Mouse (Mus musculus) limb, embryonic 13.5 days (tissue): ENCODE measurements around the gene Adra2c. TPM values are rescaled to one million over a fixed set of nuclear protein-coding genes. Genes with fewer than 3 reads are reported as not detected.
A peak's percentile ranks its signal among the peaks of the same experiment; 100 is the strongest.

Source experiments
- ATAC-seq: fragments of 200-750 bp; cut with Nextera tagmentation; 2 replicates; pipeline ENCODE4 v1.8.0; 2017; ENCODE audit warnings: low read depth, moderate number of reproducible peaks, moderate TSS enrichment; ENCODE audit not compliant: low FRiP score
- H3K27ac ChIP-seq: fragments of 300-500 bp; sonication (generic); 2 replicates; pipeline ENCODE4 v1.5.1; 2015; ENCODE audit warnings: inconsistent platforms, mild to moderate bottlenecking, moderate library complexity
- H3K27me3 ChIP-seq: fragments of 300-500 bp; sonication (generic); 2 replicates; pipeline ENCODE4 v1.6.1; 2015; ENCODE audit warnings: mild to moderate bottlenecking, inconsistent platforms
- H3K36me3 ChIP-seq: fragments of 300-500 bp; sonication (generic); 2 replicates; pipeline ENCODE4 v1.6.1; 2015; ENCODE audit warnings: inconsistent platforms, mild to moderate bottlenecking, moderate library complexity
- H3K4me1 ChIP-seq: fragments of 300-500 bp; sonication (generic); 2 replicates; pipeline ENCODE4 v1.6.1; 2015; ENCODE audit warnings: inconsistent platforms
- H3K4me2 ChIP-seq: fragments of 300-500 bp; sonication (generic); replicated peaks from 2 replicates; pipeline ENCODE4 v1.6.1; 2015; ENCODE audit warnings: inconsistent platforms, mild to moderate bottlenecking, moderate library complexity
- H3K4me3 ChIP-seq: fragments of 300-500 bp; sonication (generic); 2 replicates; pipeline ENCODE4 v1.5.1; 2015; ENCODE audit warnings: moderate library complexity, mild to moderate bottlenecking, inconsistent platforms
- H3K9ac ChIP-seq: fragments of 300-500 bp; sonication (generic); 2 replicates; pipeline ENCODE4 v1.6.1; 2015; ENCODE audit warnings: mild to moderate bottlenecking, inconsistent platforms
- H3K9me3 ChIP-seq: fragments of 300-500 bp; sonication (generic); 2 replicates; pipeline ENCODE4 v1.6.1; 2016; ENCODE audit warnings: inconsistent platforms
- WGBS: fragments of 180-500 bp; shearing (Covaris S2); methylation state at CpG from one replicate; pipeline ENCODE4 v1.1.7; 2015; 5-methylcytosine and 5-hydroxymethylcytosine counted together
- polyA plus RNA-seq: library from polyadenylated mRNA; unstranded; fragments of >200 nt; fragmentation: Nextera tagmentation; extraction: Ambion mirVana; gene quantifications from 2 replicates; pipeline ENCODE4 v1.2.1, GENCODE M21; 2015

The Adra2c gene
- not detected in 2 replicates for polyA plus RNA-seq

GRCm38 (mm10) chr5:35278019-35278418 is at the start of gene Adra2c:
TSS of gene Adra2c (plus strand) at chr5:35278319.
- H3K4me1 ChIP-seq, result peaks cover 15% of the 10 kb centered on the region; the same call in 1 of the 2 replicates
- H3K9ac ChIP-seq, result peak within 1 kb of the TSS; percentile 43; the same call in 1 of the 2 replicates
- 54% methylated on average over 3 of the region's 3 CpGs for WGBS
- no peaks in the 10 kb centered on the region for H3K9me3 ChIP-seq
- no peaks in the 10 kb centered on the region for H3K36me3 ChIP-seq
- H3K4me3 ChIP-seq, result peak within 1 kb of the TSS; percentile 52
- H3K27ac ChIP-seq, result no peak within 1 kb of the TSS
- peak within 1 kb of the TSS; percentile 90 for H3K4me2 ChIP-seq
- H3K27me3 ChIP-seq, result peaks cover 98% of the 10 kb centered on the region
- ATAC-seq, result no peak

- Histone ChIP-seq H3K9ac (no peak overlapping the region), H3K4me2 (no peak overlapping the region), H3K27ac (no peak overlapping the region), H3K4me3 (no peak overlapping the region), H3K27me3 (no peaks in the 10 kb centered on the region), H3K4me1 (no peaks in the 10 kb centered on the region), H3K9me3 (no peaks in the 10 kb centered on the region), H3K36me3 (no peaks in the 10 kb centered on the region)
- ATAC-seq, result no peak
- 63% methylated on average over 4 of the region's 4 CpGs for WGBS
These were observed 45.0 kb upstream of the Adra2c start for GRCm38 (mm10) chr5:35233142-35233541.

GRCm38 (mm10) chr5:35237757-35238156 is 40.4 kb upstream of the Adra2c start:
- H3K4me2 ChIP-seq, result no peak overlapping the region
- no peak overlapping the region for H3K4me3 ChIP-seq
- H3K4me1 ChIP-seq, result no peaks in the 10 kb centered on the region
- ATAC-seq, result no peak
- WGBS, result 76% methylated on average over 4 of the region's 4 CpGs
- no peak overlapping the region for H3K27ac ChIP-seq
- no peaks in the 10 kb centered on the region for H3K36me3 ChIP-seq
- H3K9ac ChIP-seq, result no peak overlapping the region
- H3K9me3 ChIP-seq, result 0 out of 2 replicates have a peak, but pooled peaks cover 5% of the 10 kb centered on the region
- no peaks in the 10 kb centered on the region for H3K27me3 ChIP-seq

- no peak overlapping the region for H3K27ac ChIP-seq
- ATAC-seq, result no peak
- 73% methylated on average over 2 of the region's 2 CpGs for WGBS
These were observed 39.5 kb upstream of the Adra2c start for GRCm38 (mm10) chr5:35238627-35239026.

GRCm38 (mm10) chr5:35241556-35241955 is 36.6 kb upstream of the Adra2c start:
- no peak for ATAC-seq
- Histone ChIP-seq H3K4me1 (peaks cover 2% of the 10 kb centered on the region; the same call in 1 of the 2 replicates), H3K27ac (no peak overlapping the region), H3K36me3 (no peaks in the 10 kb centered on the region), H3K27me3 (peaks cover 3% of the 10 kb centered on the region; the same call in 1 of the 2 replicates), H3K4me2 (no peak overlapping the region), H3K9me3 (0 out of 2 replicates have a peak, but pooled peaks cover 5% of the 10 kb centered on the region), H3K9ac (no peak overlapping the region), H3K4me3 (no peak overlapping the region)
- 53% methylated on average over 3 of the region's 3 CpGs for WGBS

More at GRCm38 (mm10) chr5:35238627-35239026, 39.5 kb upstream of the Adra2c start:
- Histone ChIP-seq H3K4me3 (no peak overlapping the region), H3K9ac (no peak overlapping the region), H3K27me3 (no peaks in the 10 kb centered on the region), H3K4me1 (no peaks in the 10 kb centered on the region), H3K4me2 (no peak overlapping the region), H3K36me3 (no peaks in the 10 kb centered on the region), H3K9me3 (0 out of 2 replicates have a peak, but pooled peaks cover 5% of the 10 kb centered on the region)

GRCm38 (mm10) chr5:35244204-35244603 is 33.9 kb upstream of the Adra2c start:
- Histone ChIP-seq H3K27ac (no peak overlapping the region), H3K36me3 (no peaks in the 10 kb centered on the region), H3K9me3 (0 out of 2 replicates have a peak, but pooled peaks cover 5% of the 10 kb centered on the region), H3K4me3 (no peak overlapping the region), H3K9ac (no peak overlapping the region), H3K4me1 (peaks cover 2% of the 10 kb centered on the region; the same call in 1 of the 2 replicates), H3K27me3 (peaks cover 3% of the 10 kb centered on the region; the same call in 1 of the 2 replicates), H3K4me2 (no peak overlapping the region)
- 3% methylated on average over 1 of the region's 1 CpGs for WGBS
- no peak for ATAC-seq

GRCm38 (mm10) chr5:35245555-35246273 is 32.4 kb upstream of the Adra2c start:
- no peak overlapping the region for H3K4me3 ChIP-seq
- no peak for ATAC-seq

GRCm38 (mm10) chr5:35254964-35255716 is 23.0 kb upstream of the Adra2c start:
- Histone ChIP-seq H3K9me3 (no peaks in the 10 kb centered on the region), H3K36me3 (no peaks in the 10 kb centered on the region), H3K4me1 (no peaks in the 10 kb centered on the region), H3K4me2 (no peak overlapping the region), H3K4me3 (no peak overlapping the region), H3K27me3 (no peaks in the 10 kb centered on the region), H3K9ac (no peak overlapping the region), H3K27ac (no peak overlapping the region)
- 59% methylated on average over 5 of the region's 5 CpGs for WGBS
- ATAC-seq, result no peak

More at GRCm38 (mm10) chr5:35245555-35246273, 32.4 kb upstream of the Adra2c start:
- Histone ChIP-seq H3K4me1 (peaks cover 2% of the 10 kb centered on the region; the same call in 1 of the 2 replicates), H3K27me3 (peaks cover 3% of the 10 kb centered on the region; the same call in 1 of the 2 replicates), H3K36me3 (no peaks in the 10 kb centered on the region), H3K4me2 (no peak overlapping the region), H3K9me3 (0 out of 2 replicates have a peak, but pooled peaks cover 5% of the 10 kb centered on the region), H3K9ac (no peak overlapping the region), H3K27ac (no peak overlapping the region)
- WGBS, result 52% methylated on average over 11 of the region's 11 CpGs

GRCm38 (mm10) chr5:35263716-35264115 is 14.4 kb upstream of the Adra2c start:
- Histone ChIP-seq H3K9ac (no peak overlapping the region), H3K4me2 (no peak overlapping the region), H3K27me3 (peaks cover 26% of the 10 kb centered on the region), H3K27ac (no peak overlapping the region), H3K4me3 (no peak overlapping the region), H3K4me1 (no peaks in the 10 kb centered on the region), H3K9me3 (no peaks in the 10 kb centered on the region), H3K36me3 (no peaks in the 10 kb centered on the region)
- WGBS, result 45% methylated on average over 4 of the region's 4 CpGs
- no peak for ATAC-seq

GRCm38 (mm10) chr5:35267486-35267885 is 10.6 kb upstream of the Adra2c start:
- no peak for ATAC-seq
- no peaks in the 10 kb centered on the region for H3K9me3 ChIP-seq

GRCm38 (mm10) chr5:35275356-35275755 is 2.8 kb upstream of the Adra2c start:
- Histone ChIP-seq H3K36me3 (no peaks in the 10 kb centered on the region), H3K9me3 (no peaks in the 10 kb centered on the region), H3K4me2 (no peak overlapping the region), H3K27ac (no peak overlapping the region), H3K9ac (no peak overlapping the region), H3K4me3 (no peak overlapping the region), H3K4me1 (peaks cover 15% of the 10 kb centered on the region; the same call in 1 of the 2 replicates), H3K27me3 (peaks cover 75% of the 10 kb centered on the region)
- no peak for ATAC-seq
- WGBS, result 76% methylated on average over 11 of the region's 11 CpGs

More at GRCm38 (mm10) chr5:35267486-35267885, 10.6 kb upstream of the Adra2c start:
- Histone ChIP-seq H3K4me2 (no peak overlapping the region), H3K27ac (no peak overlapping the region), H3K36me3 (no peaks in the 10 kb centered on the region), H3K4me3 (no peak overlapping the region), H3K9ac (no peak overlapping the region), H3K27me3 (peaks cover 31% of the 10 kb centered on the region), H3K4me1 (no peaks in the 10 kb centered on the region)
- WGBS, result 61% methylated on average over 7 of the region's 7 CpGs
